Mouse (Mus musculus): ENCODE results near the gene Elp5.
A peak's percentile ranks its signal among the peaks of the same experiment; 100 is the strongest.
"Not testable (repeated sequence)": the region's sequence is repeated elsewhere in the genome, so short reads cannot be mapped to it uniquely, and the experiment has no call there.

Gene Elp5

DNA sequence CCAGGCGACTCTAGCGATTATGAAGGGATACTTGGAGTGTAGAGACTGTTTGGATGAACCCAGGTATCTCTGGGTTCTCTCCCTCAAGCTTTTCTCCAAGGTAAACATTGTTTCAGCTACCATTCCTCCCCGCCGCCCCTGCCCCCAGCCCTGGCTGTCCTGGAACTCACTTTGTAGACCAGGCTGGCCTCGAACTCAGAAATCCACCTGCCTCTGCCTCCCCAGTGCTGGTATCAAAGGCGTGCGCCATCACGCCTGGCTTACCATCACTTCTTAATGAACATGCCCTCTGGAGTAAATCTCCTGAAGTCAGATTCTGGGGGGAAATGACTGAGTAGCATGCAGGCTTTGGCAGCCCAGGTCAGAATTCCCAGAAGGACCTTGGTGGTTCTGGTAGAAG lies at the start of gene Elp5:
Elp5 (minus strand) TSS at position 293 of the 400 bp plus-strand sequence.
- no peak for DNase-seq (ENCODE audit: low spot score)

DNA sequence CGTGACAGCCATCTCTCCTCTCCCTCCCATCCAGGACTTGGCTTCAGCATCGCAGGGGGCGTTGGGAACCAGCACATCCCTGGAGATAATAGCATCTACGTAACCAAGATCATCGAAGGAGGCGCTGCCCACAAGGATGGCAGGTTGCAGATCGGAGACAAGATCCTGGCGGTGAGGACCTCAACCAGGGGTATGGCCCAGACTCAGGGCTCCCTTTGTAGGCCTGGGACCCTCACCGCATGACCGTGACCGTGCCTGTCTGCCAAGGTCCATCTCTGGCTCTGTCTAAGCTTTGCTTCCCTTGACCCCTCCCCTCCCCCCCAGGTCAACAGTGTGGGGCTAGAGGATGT lies 49.0 kb upstream of the Elp5 start:
- no peak for DNase-seq (ENCODE audit: low spot score)

DNA sequence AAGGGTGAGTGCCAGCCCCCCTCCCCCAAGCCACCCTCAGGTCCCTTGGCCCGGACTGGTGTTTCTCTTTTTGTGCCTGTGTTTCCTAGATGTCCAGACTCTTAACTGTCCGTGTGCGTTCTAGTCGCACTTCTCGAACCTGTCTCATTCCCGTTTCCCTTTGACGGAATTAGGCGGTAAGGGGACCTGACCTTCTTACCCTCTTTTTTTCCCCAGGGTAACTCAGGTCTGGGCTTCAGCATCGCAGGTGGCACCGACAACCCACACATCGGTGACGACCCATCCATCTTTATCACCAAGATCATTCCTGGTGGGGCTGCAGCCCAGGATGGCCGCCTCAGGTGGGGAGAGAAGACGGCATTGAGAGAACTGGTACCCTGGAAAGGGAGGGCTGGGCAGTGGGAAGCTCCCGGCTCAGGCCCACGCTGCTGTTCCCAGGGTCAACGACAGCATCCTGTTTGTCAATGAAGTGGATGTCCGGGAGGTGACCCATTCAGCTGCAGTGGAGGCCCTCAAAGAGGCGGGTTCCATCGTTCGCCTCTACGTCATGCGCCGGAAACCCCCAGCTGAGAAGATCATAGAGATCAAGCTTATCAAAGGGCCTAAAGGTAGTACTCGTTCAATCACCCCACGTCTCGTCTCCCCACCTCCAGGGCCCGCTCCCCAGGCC lies 48.5 kb upstream of the Elp5 start:
- no peak for DNase-seq (ENCODE audit: low spot score)

DNA sequence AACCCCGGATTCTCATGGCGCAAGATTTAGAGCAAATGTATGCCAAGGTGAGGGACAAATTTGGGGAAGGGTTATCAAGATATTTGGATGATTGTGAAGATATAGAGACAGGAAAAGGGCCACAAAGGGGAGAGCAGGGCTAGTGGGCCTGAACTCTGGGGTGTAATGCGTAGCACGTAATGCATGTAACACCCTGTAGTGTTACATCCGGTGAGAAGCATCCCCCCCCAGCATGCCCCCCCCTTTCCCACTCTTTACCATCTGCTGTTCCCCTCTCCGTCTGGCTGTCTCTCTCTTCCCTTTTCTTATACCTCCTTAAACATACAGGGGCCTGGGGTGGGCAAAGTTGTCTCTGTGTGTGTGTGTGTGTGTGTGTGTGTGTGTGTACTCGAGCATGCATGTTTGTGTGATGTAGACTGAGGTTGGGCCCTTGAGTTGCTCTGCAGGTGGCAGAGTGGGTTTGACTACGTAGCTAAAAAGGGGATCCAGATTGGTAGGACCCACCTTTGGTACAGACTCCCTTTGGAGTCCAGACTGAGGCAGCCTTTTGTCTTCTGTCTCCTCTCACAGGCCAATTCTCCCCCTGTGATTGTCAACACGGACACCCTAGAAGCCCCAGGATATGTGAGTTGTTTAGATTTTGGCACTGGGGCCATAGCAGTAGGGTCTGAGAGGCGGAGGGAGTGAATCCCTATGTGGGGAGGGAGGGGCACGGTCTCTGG lies 47.7 kb upstream of the Elp5 start:
- no peak for DNase-seq (ENCODE audit: low spot score)

DNA sequence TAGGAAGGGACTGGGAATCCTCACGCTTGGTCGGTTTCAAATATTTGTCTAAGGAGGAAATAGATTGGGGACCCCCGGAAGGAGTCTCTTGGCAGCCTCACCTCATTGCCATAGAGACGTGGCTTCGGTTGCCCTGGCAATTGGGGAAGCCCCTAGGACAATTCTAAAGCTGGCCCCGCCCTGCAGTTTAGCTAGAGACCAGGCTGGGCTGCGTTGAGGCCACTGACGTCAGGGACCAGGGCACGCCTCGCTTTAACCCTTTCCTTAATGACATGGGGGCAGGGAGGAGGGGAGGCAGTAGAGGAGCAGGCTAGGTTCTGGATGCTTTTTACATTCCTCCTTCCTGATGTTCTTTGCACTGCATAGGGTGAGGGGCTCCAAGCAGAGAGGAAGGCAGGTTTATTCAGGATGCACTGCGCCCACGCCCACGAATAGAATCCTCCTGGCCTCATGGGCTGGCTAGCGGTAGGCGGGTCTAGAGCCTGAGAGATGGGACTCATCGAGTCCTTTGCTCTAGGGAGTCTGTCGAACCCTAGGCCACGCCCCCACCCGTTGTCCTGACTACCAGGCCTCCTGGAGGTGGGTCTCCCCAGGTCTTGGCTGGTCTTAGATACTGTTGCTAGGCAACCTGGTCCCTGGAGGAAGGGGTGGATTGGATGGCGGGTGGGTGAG lies 46.9 kb upstream of the Elp5 start:
- no peak for DNase-seq (ENCODE audit: low spot score)

DNA sequence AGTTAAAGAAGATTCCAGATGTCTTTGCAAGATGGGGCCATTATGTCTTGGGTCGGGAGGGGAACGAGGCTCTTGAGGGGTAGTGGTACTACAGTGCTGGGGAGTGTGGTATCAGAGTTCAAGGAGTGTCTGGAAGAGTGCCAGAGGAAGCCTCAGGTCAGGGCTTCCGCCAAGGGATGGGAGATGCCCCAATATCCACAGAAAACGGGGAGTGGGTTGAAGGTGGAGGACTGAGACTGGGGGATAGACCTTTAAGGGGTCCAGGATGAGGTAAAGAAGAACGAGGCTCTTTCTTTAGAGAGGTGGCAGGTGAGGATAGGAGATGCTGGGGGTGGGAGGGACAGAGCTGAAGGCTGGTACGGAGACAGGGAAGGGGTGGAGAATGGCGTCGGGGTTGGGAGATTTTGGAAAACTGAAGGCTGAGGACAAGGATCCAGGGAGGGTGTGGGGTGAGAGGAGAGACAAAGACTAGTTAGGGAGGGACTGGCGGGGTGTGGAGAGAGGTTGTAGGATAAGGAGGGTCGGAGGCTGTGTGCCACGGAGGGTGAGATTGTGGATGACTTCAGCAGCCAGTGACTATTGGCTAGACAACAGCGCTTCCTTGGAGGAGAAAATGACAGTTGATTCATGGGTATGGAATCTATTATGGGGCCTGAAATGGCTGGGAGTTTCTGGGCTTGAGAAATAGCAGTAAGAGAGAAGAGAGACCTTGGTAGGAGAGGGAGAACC lies 46.2 kb upstream of the Elp5 start:
- DNase-seq (ENCODE audit: low spot score): no peak

DNA sequence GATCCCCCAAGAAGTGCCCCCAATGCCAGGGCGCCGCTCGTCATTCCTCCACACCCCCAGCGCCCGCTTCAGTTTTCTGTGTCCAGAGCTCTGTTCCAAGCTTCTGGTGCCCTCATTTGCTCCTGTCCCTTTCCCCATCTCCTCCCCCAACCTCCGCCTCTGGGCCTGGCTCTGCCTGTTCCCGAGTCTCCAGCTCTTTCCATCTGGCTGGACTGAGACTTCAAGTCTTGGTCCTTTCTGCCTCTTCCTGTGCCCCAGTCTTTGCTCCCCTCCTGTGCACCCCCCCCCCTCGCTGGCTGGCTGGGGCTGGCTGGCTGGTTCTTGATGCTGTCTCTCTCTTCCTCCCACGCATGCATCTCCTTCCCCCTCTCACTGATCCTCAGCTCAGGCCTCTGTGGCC lies 45.1 kb upstream of the Elp5 start:
- DNase-seq (ENCODE audit: low spot score): no peak

DNA sequence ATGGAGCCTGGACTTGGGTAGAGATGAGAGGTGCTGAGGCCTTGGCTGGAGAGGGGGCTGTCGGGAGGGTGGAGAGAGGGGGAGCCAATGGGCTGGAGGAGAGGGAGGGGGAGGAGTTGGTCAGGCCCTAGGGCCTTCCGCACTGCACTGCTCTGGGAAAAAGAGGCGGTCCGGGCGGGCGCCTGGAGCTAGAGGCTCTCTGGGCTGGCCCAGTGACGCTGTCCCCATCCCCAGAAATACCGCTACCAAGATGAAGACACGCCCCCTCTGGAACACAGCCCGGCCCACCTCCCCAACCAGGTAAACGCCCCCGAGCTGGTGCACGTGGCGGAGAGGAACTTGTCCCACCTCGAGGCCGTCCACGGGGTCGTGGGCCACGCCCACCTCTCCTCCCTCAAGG lies 44.4 kb upstream of the Elp5 start:
- DNase-seq (ENCODE audit: low spot score): no peak

DNA sequence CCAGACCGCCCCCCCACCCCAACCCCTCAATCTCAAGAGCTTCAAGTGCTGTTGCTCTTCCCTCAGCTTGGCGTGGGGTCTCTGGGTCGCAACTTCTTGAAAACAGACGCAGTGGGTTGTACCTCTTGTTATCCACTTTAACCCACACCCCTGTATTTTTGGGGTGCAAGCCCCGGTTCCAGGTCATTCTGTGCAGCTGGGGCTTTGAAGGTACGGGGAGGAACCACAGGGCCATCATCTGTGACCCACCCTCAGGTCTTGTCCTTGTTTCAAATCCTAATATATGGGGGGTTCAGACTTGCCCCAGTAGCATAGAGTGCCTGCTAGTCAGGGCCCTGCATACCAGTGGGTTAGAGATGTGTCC lies 41.8 kb upstream of the Elp5 start:
- DNase-seq (ENCODE audit: low spot score): no peak

DNA sequence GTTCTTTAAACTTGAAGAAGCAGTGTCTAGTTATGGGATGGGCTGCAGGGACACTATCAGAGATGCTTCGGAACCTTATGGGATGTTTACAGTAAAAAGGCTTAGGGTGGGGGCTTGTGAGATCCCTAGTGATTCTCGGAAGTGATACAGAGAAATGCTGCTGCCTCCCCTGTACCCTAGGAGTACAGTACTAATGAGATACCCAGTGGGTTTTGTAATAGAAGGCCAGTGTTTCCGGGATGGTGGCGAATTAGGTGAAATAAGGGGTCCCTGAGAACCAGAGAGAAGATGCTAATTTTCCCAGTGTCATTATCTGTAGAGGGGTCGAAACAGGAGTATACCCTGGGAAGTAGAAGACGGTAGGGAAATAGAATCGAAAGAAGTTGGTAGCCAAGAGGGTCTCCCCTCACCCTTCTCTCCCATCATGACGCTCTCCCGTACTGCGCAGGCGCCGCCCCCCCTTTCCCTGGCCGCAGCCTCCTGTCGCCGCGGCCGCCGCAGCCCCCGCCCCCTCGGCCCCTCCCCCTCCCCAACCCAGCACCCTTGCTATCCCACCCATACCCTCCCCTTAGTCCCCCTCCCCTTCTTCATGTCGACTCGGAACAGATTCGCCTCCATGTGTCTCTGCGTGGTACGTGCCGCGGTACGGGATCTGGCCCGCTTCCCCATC lies 41.3 kb upstream of the Elp5 start:
- no peak for DNase-seq (ENCODE audit: low spot score)

DNA sequence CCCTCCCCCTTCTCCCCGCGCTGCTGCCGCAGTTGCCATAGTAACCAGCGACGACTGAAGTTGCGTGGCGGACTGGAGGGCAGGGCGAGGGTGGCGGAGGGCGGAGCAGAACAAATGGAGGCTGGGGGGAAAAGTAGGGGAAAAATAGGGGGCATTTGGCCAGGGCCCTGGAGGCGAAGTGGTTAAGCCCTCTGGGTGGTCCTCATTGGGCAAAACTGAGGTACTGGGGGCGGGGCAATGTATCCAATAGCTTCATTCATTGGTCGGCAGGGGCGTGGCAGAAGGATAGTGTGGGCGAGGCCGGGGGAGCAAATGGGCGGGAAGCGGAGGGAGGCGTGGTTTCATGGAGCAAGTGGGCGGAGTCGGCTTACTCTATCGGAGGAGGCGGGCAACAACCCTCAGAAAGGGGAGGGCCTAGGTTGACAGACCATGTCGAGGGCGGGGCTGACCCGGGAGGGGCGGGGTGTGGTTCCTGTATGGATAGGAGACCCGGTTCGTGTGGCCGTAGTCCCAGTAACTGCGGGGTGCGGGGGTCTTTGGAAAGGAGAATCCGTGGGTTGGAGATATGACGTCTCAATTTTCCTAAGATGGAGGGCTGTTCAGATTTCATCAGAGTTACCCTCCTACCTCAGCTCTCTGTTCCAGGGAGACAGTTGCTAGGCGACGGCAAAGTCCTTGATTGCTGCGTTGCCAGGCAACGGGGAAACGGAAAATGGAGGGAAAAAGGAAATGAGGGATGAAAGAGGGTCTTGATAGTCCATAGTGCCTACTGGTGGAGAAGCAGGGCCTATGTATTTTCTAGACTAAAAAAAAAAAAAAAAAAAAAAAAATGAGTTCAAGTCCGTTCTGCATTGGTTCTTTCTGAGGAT lies 39.2 kb upstream of the Elp5 start:
- peak; percentile 98 for DNase-seq (ENCODE audit: low spot score)

DNA sequence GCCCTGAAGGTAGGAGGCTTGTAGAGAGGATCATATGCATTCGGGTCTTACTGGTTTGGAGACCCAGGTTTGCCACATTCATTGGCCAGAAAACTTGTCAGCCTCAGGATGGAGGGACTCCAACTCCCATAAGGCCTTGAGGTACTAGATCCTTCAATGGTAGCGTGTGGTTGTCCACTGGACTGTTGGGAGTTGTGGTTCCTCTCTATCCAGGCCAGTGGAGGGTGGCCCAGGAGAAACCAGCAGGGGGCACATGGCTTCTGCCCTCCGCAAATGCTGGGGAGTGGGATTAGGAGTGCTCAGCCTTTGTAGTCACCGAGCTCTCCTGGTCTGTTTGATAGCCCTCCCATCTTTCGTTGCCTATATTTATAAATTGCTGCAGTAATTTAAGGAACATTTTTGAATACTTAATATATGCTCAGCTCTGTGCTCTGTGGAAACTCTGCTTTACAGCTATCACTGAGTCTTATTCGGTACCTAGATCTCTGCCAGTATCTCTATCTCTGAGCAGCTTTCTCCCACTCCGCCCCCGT lies 38.5 kb upstream of the Elp5 start:
- peak; percentile 69 for DNase-seq (ENCODE audit: low spot score)

DNA sequence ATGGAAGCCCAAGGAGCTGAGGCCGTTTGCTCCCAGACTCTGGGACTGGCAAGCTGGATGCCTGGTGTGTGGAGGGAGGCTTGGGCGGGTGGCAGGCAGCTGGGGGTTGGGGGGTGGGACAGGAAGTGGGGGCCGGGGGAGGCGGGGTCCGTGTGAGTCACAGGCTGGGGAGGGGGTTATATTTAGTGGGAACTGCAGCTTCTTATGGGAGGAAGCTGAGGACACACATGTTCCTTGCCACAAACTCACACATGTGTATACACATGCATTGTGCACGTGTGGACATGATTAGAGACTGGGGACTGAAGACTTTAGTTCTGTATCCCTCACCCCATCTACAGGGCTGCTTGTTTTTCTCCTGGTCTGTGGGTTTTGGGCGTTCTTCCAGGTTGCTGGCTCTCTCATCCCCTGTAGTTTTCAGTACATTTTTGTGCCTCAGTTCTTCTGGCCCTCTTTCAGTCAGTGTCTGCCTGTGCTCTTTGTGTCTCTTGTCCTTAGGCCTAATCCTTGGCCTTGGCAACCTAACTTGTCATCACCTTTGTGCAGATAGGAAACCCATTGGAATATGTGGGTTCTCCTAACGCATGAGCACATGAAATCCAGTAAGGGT lies 37.8 kb upstream of the Elp5 start:
- no peak for DNase-seq (ENCODE audit: low spot score)

DNA sequence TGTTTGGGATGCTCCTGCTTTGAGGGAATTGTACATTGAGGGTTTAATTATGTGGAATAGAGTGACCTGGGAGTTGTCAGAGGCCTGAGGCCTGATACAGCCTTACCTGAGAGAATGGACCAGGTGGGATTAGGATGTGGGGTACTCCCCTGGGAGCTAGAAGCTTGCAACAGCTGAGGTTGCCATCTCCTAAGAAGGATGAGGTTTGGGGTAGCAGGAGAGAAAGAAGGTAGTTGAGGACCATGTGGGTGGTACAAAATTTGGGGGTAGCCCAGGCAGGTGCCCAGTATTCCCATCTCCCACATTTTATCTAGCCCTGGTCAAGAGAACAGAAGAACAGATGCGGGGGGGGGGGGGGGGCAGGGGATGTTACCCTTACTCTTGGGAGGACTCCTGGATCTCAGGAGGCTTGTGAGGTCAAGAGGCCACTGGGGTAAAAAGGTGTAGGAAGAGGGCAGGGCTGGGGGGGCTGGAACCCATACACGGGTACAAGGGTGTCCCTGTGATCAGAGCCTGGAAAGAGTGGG lies 37.2 kb upstream of the Elp5 start:
- no peak for DNase-seq (ENCODE audit: low spot score)

DNA sequence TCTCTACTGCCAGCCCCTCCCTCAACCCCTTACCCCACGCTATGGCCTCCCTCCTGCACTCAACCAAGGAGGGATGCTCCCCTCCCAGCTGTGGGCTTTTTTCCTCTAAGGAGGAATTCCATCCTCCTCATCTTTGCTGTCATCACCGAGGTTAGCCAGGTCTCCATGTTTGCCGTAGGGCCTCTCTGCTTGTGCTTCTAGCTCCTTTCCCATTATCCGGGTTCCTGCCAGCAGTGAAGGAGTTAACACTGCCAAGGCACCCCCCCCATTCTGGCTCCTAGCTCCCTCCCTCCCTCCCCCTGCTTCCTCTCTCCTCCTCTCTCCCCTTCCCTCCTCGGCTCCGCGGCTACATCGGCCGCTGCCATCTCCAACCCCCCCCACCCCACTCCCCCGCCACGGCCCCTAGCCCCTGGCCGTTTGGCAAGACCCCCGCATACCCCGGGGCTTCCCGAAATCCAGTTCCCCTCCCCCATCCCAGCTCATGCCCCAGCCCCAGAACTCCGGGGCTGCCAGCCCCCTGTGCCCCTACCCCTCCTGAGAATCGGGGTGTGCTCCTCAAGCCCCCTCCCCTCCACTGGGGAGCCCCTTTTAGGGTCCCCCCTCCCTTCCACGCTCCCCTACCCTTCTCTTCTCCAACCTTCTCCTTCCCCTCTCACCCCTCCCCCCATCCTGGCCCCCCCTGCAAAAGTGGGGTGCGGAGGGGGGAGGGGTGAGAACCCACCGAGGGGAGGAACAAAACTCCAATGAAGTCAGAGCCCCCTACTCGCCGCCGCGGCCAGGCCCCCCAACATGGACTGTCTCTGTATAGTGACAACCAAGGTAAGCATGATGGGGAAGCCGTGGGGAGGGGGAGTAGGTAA lies 36.0 kb upstream of the Elp5 start:
- no peak for DNase-seq (ENCODE audit: low spot score)

DNA sequence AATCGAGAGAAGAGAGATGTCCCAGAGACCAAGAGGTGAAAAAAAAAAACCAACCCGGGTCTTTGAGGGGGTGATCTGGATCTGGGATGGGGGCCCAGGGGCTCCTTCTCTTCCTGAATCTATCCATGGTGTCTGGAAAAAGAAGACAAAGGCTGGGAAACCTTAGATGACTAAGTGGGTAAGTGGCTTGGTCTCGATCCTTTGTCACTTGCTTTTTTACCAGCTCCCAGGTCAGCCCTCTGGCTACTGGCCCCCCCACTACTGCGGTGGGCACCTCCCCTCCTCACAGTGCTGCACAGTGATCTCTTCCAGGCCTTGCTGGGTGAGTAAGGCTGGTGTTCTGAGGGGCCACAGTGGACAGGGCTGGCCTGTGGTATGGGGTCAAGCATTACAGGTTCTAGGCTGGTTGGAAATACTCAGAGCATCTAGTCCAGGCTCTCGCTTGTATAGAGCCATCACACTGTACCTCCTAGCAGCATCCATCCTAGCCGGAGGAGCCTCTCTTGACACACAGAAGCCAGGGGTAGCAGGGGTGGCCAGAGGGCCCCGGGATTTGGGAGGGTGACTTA lies 35.0 kb upstream of the Elp5 start:
- DNase-seq (ENCODE audit: low spot score): no peak

DNA sequence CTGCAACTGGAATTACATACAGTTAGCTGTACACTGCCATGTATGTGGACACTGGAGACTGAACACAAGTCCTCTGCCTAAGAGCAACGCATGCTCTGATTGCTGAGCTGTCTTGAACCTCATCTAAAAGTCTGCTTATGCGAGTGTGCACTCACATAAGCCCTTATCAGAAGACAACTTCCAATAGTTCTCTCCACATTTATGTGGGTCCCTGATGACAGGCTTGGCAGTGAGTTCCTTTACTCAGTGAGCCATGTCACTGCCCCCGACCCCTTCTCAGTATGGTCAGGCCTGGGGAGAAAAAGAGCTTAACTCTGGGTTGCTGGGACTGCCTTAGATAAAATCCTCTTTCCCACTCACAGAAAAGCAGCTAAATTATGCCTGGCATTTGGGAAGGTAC lies 34.4 kb upstream of the Elp5 start, which contains the start of gene Dlg4:
Dlg4 (plus strand) TSS at position 274 of the 400 bp plus-strand sequence.
- no peak for DNase-seq (ENCODE audit: low spot score)

DNA sequence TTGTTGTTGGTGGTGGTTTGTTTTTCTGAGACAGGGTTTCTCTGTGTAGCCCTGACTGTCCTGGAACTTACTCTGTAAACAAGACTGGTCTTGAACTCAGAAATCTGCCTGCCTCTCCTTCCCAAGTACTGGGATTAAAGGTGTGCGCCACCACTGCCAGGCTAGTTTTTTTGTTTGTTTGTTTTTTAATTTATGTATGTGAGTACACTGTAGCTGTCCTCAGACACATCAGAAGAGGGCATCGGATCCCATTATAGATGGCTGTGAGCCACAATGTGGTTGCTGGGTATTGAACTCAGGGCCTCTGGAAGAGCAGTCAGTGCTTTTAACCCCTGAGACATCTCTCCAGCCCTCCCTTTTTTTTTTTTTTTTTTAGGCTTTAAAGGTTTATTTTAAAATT lies 33.9 kb upstream of the Elp5 start:
- not testable (repeated sequence) for DNase-seq (ENCODE audit: low spot score)

DNA sequence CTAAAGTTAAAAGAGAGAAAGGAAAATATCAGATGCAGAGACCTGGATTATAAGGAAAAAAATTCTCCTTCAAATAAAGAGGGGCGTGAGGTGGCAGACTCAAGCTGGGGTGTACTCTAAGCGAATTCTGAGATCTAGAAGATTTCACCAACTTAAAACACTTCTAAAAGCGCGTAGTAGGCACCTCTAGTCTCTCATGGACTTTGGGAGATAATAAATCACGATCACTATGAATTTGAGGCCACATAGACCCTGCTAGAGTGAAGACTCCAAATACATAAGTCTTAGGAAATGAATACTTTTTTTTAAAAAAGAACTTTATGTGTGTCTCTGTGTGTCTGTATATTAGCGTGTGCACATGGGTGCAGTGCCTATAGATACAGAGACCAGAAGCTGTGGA lies 33.4 kb upstream of the Elp5 start:
- DNase-seq (ENCODE audit: low spot score): no peak
